Mouse (Mus musculus): ENCODE measurements around the gene Lmx1b. TPM values are rescaled to one million over a fixed set of nuclear protein-coding genes. Genes with fewer than 3 reads are reported as not detected.

The Lmx1b gene
- polyA plus RNA-seq, 1 experiment from 2014 or later, result 0.95 TPM

- no peak overlapping the region for H3K4me2 ChIP-seq (ENCODE audit: low read length)
- no peaks in the 10 kb centered on the region for H3K9me3 ChIP-seq (replicated peaks; ENCODE audit: control insufficient read depth, low read length, poor library complexity, severe bottlenecking)
- H3K27me3 ChIP-seq (ENCODE audit: control insufficient read depth, insufficient read depth, low read depth, low read length), result peaks cover 55% of the 10 kb centered on the region
- no peaks in the 10 kb centered on the region for H3K4me1 ChIP-seq (ENCODE audit: control insufficient read depth, insufficient read depth, low read length)
- no peak overlapping the region for H3K9ac ChIP-seq (ENCODE audit: low read depth, low read length)
- no peak for ATAC-seq
- no peaks in the 10 kb centered on the region for H3K36me3 ChIP-seq (ENCODE audit: control insufficient read depth, insufficient read depth, low read length)
- H3K4me3 ChIP-seq (ENCODE audit: low read depth, low read length), result no peak overlapping the region
- WGBS, result 31% methylated on average over 4 of the region's 4 CpGs
- no peak overlapping the region for H3K27ac ChIP-seq (ENCODE audit: low read length)
Measured at GRCm38 (mm10) chr2:33648894-33649293, 8.6 kb upstream of the Lmx1b start.

GRCm38 (mm10) chr2:33646283-33646550 lies 5.9 kb upstream of the Lmx1b start:
- H3K27me3 ChIP-seq (ENCODE audit: control insufficient read depth, insufficient read depth, low read depth, low read length), result peaks cover 76% of the 10 kb centered on the region
- H3K36me3 ChIP-seq (ENCODE audit: control insufficient read depth, insufficient read depth, low read length), result no peaks in the 10 kb centered on the region
- H3K9ac ChIP-seq (ENCODE audit: low read depth, low read length), result no peak overlapping the region
- no peak overlapping the region for H3K4me3 ChIP-seq (ENCODE audit: low read depth, low read length)
- peaks cover 2% of the 10 kb centered on the region; the same call in 1 of the 2 replicates for H3K4me1 ChIP-seq (ENCODE audit: control insufficient read depth, insufficient read depth, low read length)
- no peaks in the 10 kb centered on the region for H3K9me3 ChIP-seq (replicated peaks; ENCODE audit: control insufficient read depth, low read length, poor library complexity, severe bottlenecking)
- no peak overlapping the region for H3K27ac ChIP-seq (ENCODE audit: low read length)
- ATAC-seq, result no peak
- WGBS, result 5% methylated on average over 3 of the region's 3 CpGs
- H3K4me2 ChIP-seq (ENCODE audit: low read length), result no peak overlapping the region

GRCm38 (mm10) chr2:33645538-33646282 lies 5.4 kb upstream of the Lmx1b start:
- H3K27me3 ChIP-seq (ENCODE audit: control insufficient read depth, insufficient read depth, low read depth, low read length), result peaks cover 76% of the 10 kb centered on the region
- no peak overlapping the region for H3K9ac ChIP-seq (ENCODE audit: low read depth, low read length)
- ATAC-seq, result no peak
- H3K4me3 ChIP-seq (ENCODE audit: low read depth, low read length), result no peak overlapping the region
- H3K4me2 ChIP-seq (ENCODE audit: low read length), result no peak overlapping the region
- peaks cover 4% of the 10 kb centered on the region for H3K4me1 ChIP-seq (ENCODE audit: control insufficient read depth, insufficient read depth, low read length)
- H3K36me3 ChIP-seq (ENCODE audit: control insufficient read depth, insufficient read depth, low read length), result no peaks in the 10 kb centered on the region
- no peaks in the 10 kb centered on the region for H3K9me3 ChIP-seq (replicated peaks; ENCODE audit: control insufficient read depth, low read length, poor library complexity, severe bottlenecking)
- no peak overlapping the region for H3K27ac ChIP-seq (ENCODE audit: low read length)
- 5% methylated on average over 15 of the region's 15 CpGs for WGBS

GRCm38 (mm10) chr2:33643721-33644713 lies 3.7 kb upstream of the Lmx1b start:
- H3K9ac ChIP-seq (ENCODE audit: low read depth, low read length), result no peak overlapping the region

GRCm38 (mm10) chr2:33642650-33643458 lies 2.5 kb upstream of the Lmx1b start:
- no peaks in the 10 kb centered on the region for H3K9me3 ChIP-seq (replicated peaks; ENCODE audit: control insufficient read depth, low read length, poor library complexity, severe bottlenecking)
- no peaks in the 10 kb centered on the region for H3K36me3 ChIP-seq (ENCODE audit: control insufficient read depth, insufficient read depth, low read length)
- H3K4me2 ChIP-seq (ENCODE audit: low read length), result no peak overlapping the region
- 1% methylated on average over 42 of the region's 42 CpGs for WGBS
- H3K27me3 ChIP-seq (ENCODE audit: control insufficient read depth, insufficient read depth, low read depth, low read length), result peaks cover 79% of the 10 kb centered on the region
- no peak overlapping the region for H3K9ac ChIP-seq (ENCODE audit: low read depth, low read length)
- peak overlapping the region; percentile 25 for H3K4me3 ChIP-seq (ENCODE audit: low read depth, low read length)
- H3K4me1 ChIP-seq (ENCODE audit: control insufficient read depth, insufficient read depth, low read length), result peaks cover 8% of the 10 kb centered on the region
- peak; percentile 56; the same call in 1 of the 2 replicates for ATAC-seq
- H3K27ac ChIP-seq (ENCODE audit: low read length), result no peak overlapping the region

More at GRCm38 (mm10) chr2:33643721-33644713, 3.7 kb upstream of the Lmx1b start:
- H3K36me3 ChIP-seq (ENCODE audit: control insufficient read depth, insufficient read depth, low read length), result no peaks in the 10 kb centered on the region
- H3K4me3 ChIP-seq (ENCODE audit: low read depth, low read length), result no peak overlapping the region
- H3K9me3 ChIP-seq (replicated peaks; ENCODE audit: control insufficient read depth, low read length, poor library complexity, severe bottlenecking), result no peaks in the 10 kb centered on the region
- ATAC-seq, result no peak
- peaks cover 8% of the 10 kb centered on the region for H3K4me1 ChIP-seq (ENCODE audit: control insufficient read depth, insufficient read depth, low read length)
- no peak overlapping the region for H3K27ac ChIP-seq (ENCODE audit: low read length)
- 0 out of 2 replicates have a peak overlapping the region, but pooled peaks have one; percentile 14 for H3K4me2 ChIP-seq (ENCODE audit: low read length)
- WGBS, result 14% methylated on average over 50 of the region's 50 CpGs
- peaks cover 79% of the 10 kb centered on the region for H3K27me3 ChIP-seq (ENCODE audit: control insufficient read depth, insufficient read depth, low read depth, low read length)

- 0 out of 2 replicates have a peak overlapping the region, but pooled peaks have one; percentile 25 for H3K4me2 ChIP-seq (ENCODE audit: low read length)
- 0 out of 2 replicates have a peak overlapping the region, but pooled peaks have one; percentile 20 for H3K9ac ChIP-seq (ENCODE audit: low read depth, low read length)
- WGBS, result 2% methylated on average over 41 of the region's 41 CpGs
Measured at GRCm38 (mm10) chr2:33641859-33642571, 1.7 kb upstream of the Lmx1b start.

GRCm38 (mm10) chr2:33640978-33641858 lies 907 bp upstream of the Lmx1b start:
- H3K4me3 ChIP-seq (ENCODE audit: low read depth, low read length), result peak overlapping the region; percentile 32
- ATAC-seq, result no peak
- H3K36me3 ChIP-seq (ENCODE audit: control insufficient read depth, insufficient read depth, low read length), result no peaks in the 10 kb centered on the region
- no peak overlapping the region for H3K9ac ChIP-seq (ENCODE audit: low read depth, low read length)
- WGBS, result 1% methylated on average over 42 of the region's 56 CpGs
- H3K4me2 ChIP-seq (ENCODE audit: low read length), result peak overlapping the region; percentile 43
- peaks cover 8% of the 10 kb centered on the region for H3K4me1 ChIP-seq (ENCODE audit: control insufficient read depth, insufficient read depth, low read length)
- H3K9me3 ChIP-seq (replicated peaks; ENCODE audit: control insufficient read depth, low read length, poor library complexity, severe bottlenecking), result no peaks in the 10 kb centered on the region
- no peak overlapping the region for H3K27ac ChIP-seq (ENCODE audit: low read length)
- H3K27me3 ChIP-seq (ENCODE audit: control insufficient read depth, insufficient read depth, low read depth, low read length), result peaks cover 70% of the 10 kb centered on the region

More at GRCm38 (mm10) chr2:33641859-33642571, 1.7 kb upstream of the Lmx1b start:
- Histone ChIP-seq H3K27me3 (ENCODE audit: control insufficient read depth, insufficient read depth, low read depth, low read length) (peaks cover 78% of the 10 kb centered on the region), H3K27ac (ENCODE audit: low read length) (no peak overlapping the region), H3K4me3 (ENCODE audit: low read depth, low read length) (peak overlapping the region; percentile 25), H3K36me3 (ENCODE audit: control insufficient read depth, insufficient read depth, low read length) (no peaks in the 10 kb centered on the region), H3K4me1 (ENCODE audit: control insufficient read depth, insufficient read depth, low read length) (peaks cover 8% of the 10 kb centered on the region), H3K9me3 (replicated peaks; ENCODE audit: control insufficient read depth, low read length, poor library complexity, severe bottlenecking) (no peaks in the 10 kb centered on the region)
- no peak for ATAC-seq
